In the genomic region with DNA sequence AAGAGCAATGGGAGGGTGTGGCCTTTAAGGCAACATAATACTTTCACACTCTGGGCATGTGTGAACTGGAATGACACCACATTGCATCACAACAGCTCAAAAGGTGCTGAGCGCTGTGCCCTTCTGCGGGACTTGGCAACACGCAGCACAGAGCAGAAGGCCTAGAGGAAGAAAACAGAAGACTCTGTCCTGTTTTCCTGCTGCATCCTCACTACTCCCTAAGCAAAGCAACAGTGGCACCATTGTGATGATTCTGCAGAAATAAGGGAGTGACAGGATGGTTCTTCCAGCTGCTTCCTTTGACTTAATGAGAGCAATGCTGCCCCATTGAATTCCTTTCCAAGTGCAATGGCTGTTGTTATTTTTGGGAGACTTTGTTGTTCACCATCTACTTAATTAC, we compare ENCODE assay signal across 8 mouse cellular contexts.
A peak's percentile ranks its signal among the peaks of the same experiment; 100 is the strongest.
DNase-seq lines count a peak whose midpoint lies in the region; ATAC-seq and TF ChIP-seq lines count a peak whose summit lies in the region.

No protein-coding gene starts in this region.

- H3K36me3 ChIP-seq in forebrain, postnatal 0 days (ENCODE audit: insufficient read depth), result no peaks in the 10 kb centered on the region

- H3K27ac ChIP-seq in forebrain, postnatal 0 days (ENCODE audit: low read depth, low read length), result no peak overlapping the region

- H3K9ac ChIP-seq in forebrain, postnatal 0 days, result no peak overlapping the region

- DNase-seq in adrenal gland, postnatal 10 days, result peak; percentile 13
- no peak for DNase-seq in adrenal gland, postnatal 4 days (ENCODE audit: low spot score in 2 of 2)
- DNase-seq in kidney, postnatal 14 days, result peak; percentile 32
- DNase-seq in kidney, postnatal 25 days, result no peak
- DNase-seq in forebrain, postnatal 0 days, result peak; percentile 52
- peak; percentile 20 for DNase-seq in layer of hippocampus, postnatal 14 days (ENCODE audit: low spot score in 2 of 2)
- no peak for DNase-seq in spleen, postnatal 36 days (ENCODE audit: low spot score in 2 of 2)
- DNase-seq in cerebellum, adult 8-10 months, result no peak

- WGBS in forebrain, postnatal 0 days, result 58% methylated on average over 3 of the region's 3 CpGs

- no peaks in the 10 kb centered on the region for H3K4me1 ChIP-seq in forebrain, postnatal 0 days (ENCODE audit: insufficient read depth)

- peak; percentile 88 for ATAC-seq in forebrain, postnatal 0 days

- TF ChIP-seq CTCF in forebrain, postnatal 0 days (IDR thresholded peaks at IDR 0.05; ENCODE audit: low read depth), result no peak

- H3K27me3 ChIP-seq in forebrain, postnatal 0 days (ENCODE audit: insufficient read depth, low read length), result no peaks in the 10 kb centered on the region

- H3K4me2 ChIP-seq in forebrain, postnatal 0 days (ENCODE audit: low read depth), result no peak overlapping the region

- no peak overlapping the region for H3K4me3 ChIP-seq in forebrain, postnatal 0 days (ENCODE audit: low read depth, low read length)

- no peaks in the 10 kb centered on the region for H3K9me3 ChIP-seq in forebrain, postnatal 0 days (ENCODE audit: low read length)

Comparison
In these comparisons a context has a peak if more than half of its experiments do, and no peak if none do; other contexts are left out.
1. DNase-seq: peak in adrenal gland, postnatal 10 days (single experiment), kidney, postnatal 14 days (single experiment), forebrain, postnatal 0 days (single experiment) and layer of hippocampus, postnatal 14 days (2 of 2); none in adrenal gland, postnatal 4 days (0 of 2), kidney, postnatal 25 days (0 of 2), spleen, postnatal 36 days (0 of 2) and cerebellum, adult 8-10 months (single experiment).